Mouse (Mus musculus) urinary bladder, postnatal 10 days (tissue): ENCODE results near the gene Gm42420.

Source experiments
- DNase-seq: peaks from one replicate; pipeline ENCODE4 v3.0.0; 2022; ENCODE audit warnings: low spot score

The Gm42420 gene

GRCm38 (mm10) chr6:39585517-39585916, at the start of gene Gm42420:
Gm42420 (plus strand) TSS chr6:39585753.
- DNase-seq, result no peak

- DNase-seq, result no peak
These were observed 48.9 kb upstream of the Gm42420 start for GRCm38 (mm10) chr6:39536621-39537020.

GRCm38 (mm10) chr6:39537276-39537675, 48.3 kb upstream of the Gm42420 start:
- no peak for DNase-seq

DNA sequence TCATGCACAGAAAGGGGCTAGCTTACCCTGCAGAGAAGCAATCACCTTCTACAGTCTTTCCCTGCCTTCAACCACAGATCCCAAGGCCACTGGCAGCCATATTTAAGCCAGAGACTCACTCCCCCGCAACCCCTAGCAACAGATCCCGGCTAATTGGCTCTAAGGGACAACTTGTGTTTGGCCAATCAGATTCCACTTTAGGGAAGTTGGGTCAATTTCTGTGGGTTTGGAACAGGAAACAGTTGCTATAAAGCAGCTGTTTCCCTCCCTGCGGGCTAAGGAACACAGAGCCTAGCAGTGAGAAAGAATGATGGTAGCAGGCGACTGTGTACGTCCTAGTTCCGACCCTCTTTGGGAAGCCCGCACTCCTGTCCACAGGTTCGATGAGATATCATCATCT, 47.3 kb upstream of the Gm42420 start:
- no peak for DNase-seq

DNA sequence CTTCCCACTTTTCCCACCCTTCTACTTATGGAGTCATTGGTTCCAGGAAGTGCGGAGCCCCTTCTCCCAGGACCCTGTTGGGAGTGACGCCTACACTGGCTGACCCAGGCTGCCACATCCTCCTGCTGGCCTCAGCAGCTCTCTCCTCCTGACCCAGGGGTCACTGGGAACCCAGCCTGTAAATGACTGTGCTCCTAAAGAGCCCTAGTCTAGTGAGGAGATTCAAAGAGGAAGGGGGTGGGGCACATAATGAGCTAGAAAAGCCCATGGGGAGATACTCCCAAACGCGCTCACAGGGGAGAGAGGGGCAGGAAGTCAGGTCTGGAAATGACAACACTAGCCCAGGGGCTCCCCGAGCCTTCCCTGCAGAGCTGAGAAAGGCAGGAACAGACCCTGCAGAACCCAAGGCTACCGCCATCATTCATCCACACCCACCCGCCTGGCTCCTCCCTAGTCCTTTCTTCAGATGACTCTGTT, 45.8 kb upstream of the Gm42420 start:
- DNase-seq, result no peak

GRCm38 (mm10) chr6:39540563-39540962, 45.0 kb upstream of the Gm42420 start:
- DNase-seq, result no peak

- DNase-seq, result peak; percentile 29
These were observed 42.6 kb upstream of the Gm42420 start for GRCm38 (mm10) chr6:39542631-39543597.

DNA sequence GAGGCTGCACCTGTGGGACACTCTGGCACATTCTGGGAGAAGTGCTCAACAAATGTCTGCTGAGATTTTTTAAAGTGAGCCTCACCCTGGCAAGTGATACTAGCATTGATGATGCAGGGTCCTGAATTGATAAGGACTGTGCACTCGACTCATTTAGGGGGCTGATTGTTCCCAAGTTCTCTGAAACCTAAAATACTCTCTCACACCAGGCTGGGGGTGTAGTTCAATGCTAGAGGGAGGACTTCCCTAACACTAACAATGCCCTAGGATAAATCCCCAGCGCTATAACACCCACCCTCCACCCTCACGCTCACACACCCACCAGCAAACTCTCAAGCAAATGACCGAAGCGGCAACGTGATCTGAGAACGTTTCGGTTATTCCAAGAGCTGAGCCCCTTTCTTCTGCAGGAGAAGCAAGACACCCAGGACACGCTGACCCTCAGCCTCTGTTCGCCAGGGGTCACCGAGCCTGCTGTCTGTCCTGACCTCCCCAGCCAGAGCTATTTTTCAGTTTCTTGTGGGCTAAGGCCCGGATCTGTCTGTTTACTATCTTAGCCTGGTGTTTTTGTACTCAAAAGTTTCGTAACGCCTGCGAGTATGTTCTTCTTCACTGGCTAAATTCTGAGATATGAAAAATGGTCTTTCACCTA, 41.7 kb upstream of the Gm42420 start:
- no peak for DNase-seq

GRCm38 (mm10) chr6:39545474-39545873, 40.1 kb upstream of the Gm42420 start:
- no peak for DNase-seq

DNA sequence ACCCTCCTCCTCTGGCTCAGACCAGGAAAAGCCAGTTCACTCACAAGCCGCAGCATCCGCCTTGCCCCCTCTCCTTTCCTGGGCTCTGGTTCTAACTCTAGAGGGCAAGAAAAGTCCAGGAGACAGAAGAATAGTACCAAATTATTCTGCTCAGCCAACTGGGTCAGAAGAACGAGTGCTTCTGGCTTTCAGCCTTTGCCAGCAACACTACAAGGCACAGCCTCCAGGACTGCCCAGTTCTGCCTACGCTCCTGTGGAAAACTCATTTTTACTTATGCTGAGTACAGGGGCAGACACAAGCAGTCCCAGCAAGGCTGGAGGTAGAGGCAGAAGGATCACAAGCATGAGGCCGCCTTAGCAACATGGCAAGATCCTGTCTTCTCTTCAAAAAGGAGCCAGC, 37.5 kb upstream of the Gm42420 start:
- no peak for DNase-seq

DNA sequence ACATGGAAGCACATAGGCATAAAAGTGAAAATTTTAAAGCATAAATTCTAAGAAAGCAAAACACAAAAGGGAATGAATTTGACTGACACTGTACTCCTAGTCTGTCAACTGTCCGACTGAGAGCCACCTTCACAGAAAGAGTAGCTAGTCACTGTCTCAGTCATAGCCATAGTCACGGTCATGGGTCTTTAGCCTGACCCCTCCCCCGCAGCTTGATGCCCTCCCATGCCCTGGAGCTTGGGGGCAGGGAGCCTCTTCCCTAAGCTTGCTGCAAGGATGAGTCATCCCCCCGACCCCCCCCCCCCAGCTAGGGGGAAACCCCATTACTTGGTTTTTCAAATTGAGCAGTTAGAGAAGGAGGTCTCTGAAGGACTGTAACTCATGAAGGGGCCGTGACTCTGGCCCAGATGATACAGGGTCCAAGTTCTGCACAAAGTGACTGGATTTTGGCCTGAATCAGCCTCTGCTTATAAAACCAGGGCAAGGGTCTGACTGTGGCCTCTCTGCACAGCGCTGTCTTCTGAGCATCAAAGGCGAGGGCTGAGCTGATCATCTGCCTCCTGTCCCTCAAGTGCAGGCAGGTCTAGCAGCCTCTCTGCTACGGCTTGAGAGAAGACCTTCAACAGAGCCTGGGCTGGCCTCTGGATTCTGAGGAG, 33.4 kb upstream of the Gm42420 start:
- no peak for DNase-seq

- no peak for DNase-seq
These were observed 30.5 kb upstream of the Gm42420 start for GRCm38 (mm10) chr6:39554888-39555647.

GRCm38 (mm10) chr6:39555648-39555945, 30.0 kb upstream of the Gm42420 start:
- DNase-seq, result no peak

DNA sequence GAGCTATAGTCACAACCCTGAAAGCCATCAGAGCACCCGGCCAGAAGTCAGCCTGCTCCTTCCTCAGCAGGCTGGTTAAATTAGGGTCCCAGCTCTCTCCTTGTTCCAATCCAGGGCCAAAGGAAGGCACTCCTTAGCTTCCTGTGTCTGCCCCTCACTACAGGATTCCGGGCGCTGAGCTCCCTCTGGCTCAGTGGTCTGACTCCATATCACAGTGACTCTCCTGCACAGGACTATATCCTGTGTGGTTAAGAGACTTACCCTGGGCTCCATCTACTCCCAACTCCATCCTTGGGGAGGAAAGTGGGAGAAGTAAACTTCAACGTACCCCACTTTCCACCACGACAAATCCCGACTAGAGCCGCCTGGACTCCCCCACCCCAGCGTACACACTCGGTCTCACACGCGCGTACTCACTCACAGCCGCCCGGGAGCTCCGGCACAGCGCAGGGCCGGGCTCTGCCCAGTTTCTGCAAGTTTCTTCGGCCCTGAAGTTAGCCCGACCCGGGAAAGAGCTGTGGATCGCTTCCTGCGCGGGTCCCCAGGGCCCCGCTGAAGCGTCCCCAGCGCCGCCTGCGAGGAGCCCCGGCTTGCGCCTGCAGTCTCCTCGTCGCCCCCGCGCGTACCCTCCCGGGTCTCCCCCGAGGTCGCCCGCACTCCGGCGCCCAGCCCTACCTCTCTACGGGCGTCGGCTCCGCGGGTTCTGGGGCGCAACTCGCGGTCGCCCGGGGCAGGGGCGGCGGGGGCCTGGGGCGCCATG, 28.5 kb upstream of the Gm42420 start:
- no peak for DNase-seq

DNA sequence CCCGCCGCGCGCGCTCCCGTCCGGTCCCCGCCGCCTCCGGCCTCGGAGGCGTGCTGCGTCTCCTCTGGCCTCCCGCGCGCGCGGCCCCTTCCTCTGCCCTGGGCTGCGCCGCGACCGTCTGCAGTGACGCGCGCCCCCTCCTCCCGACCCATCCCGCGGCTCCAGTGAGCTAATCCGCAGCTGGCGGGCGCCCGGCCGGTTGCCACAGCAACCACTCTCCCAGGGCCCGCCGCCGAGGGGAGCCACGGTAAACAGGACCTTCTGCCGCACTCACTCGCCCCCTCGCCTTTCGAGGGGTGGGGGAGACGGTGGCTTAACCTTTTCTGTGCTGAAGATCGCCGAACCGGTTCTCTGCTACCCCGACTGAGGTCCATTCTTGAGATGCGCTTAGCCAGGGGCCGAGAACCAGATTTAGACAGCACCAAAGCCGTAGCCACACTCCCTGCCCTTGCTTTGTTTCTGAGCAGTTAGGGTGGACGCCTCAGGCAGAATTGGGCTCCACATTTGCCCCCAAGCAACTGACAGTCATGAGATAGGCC, 27.8 kb upstream of the Gm42420 start, which contains the start of gene Dennd2a:
TSS of gene Dennd2a (minus strand) at position 145 of the 539 bp plus-strand sequence.
- peak; percentile 39 for DNase-seq

- no peak for DNase-seq
These were observed 26.1 kb upstream of the Gm42420 start for GRCm38 (mm10) chr6:39559276-39559939.

DNA sequence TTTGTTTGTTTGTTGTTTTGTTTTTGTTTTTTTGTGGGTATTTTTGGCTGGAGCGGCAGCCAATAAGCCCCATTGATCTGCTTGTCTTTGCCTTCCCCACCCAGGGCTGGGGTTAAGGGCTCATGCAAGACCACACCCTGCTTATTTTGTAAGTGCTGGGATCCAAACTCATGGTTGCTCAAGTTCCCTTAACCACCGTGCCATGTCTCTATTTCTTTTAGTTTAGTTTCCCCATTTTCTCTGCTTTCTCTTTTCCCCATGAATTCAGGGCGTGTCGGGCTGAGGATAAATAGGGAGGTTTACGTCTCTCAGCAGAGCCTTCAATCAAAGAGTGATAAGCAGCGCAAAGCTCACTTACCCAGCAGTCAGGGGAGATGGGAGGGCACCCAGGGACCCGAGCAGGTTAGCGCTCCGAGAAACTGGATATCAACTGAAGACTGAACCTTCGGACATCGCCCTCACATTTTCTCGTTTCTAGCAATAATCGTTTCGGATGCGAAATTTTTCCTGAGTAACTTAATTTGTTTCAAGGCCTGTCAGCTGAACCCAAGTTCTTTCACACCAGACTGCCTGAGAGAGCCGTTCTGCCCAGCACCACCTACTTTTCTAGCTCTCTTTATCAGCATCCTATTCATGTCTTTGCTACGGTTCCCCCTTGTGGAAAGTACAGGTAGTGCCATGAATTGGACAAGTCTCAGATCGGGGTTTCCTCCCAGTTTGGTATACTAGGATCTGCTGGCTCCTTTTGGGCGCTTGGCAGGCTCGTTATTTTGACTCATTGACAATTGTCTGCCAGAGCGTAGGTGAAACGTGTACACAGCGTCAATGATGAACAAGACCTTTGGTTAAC, 23.2 kb upstream of the Gm42420 start:
- no peak for DNase-seq

GRCm38 (mm10) chr6:39567528-39567927, 18.0 kb upstream of the Gm42420 start:
- no peak for DNase-seq

DNA sequence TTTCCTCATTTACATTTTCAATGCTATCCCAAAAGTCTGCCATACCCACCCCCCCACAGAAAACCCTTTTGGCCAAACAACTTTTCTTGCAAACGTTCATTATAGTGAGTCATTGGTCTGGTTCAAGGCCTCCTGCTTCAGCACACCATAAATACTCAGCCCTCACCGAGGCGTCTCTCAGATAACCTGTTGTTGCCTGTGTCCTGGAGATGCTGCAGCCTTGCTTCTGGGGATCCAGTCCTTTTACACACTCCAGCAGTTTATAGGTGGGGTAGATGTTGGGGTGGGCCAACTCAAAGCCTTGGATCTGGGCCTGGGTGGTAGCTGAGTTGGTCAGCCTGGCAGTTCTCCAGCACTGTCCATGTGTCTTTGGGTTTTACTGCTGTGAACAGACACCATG, 15.1 kb upstream of the Gm42420 start:
- no peak for DNase-seq
